Mouse (Mus musculus) MEL (cell line): ENCODE measurements around the gene Syce3.

ENCODE experiments used
- CTCF ChIP-seq, 3 experiments: IDR thresholded peaks in 2 of 3; conservative IDR thresholded peaks in 1 of 3; 2 replicates each; pipeline ENCODE4 v1.5.1; 2011 to 2012; ENCODE audit warnings: low read length in 3 of 3, low read depth in 2 of 3, mild to moderate bottlenecking in 2 of 3, improper control_type of control experiment in 1 of 3, inconsistent platforms in 1 of 3, mixed read lengths in 1 of 3, moderate library complexity in 1 of 3; ENCODE audit not compliant: control insufficient read depth in 1 of 3, insufficient read depth in 1 of 3, poor library complexity in 1 of 3, severe bottlenecking in 1 of 3
- ELF1 ChIP-seq: IDR thresholded peaks from 2 replicates; pipeline ENCODE4 v1.6.1; 2014; ENCODE audit warnings: low read depth, mild to moderate bottlenecking, inconsistent platforms, low read length, improper control_type of control experiment, moderate library complexity
- EP300 ChIP-seq, 2 experiments: IDR thresholded peaks; 2 replicates each; pipeline ENCODE4 v1.6.1; 2011; ENCODE audit warnings: improper control_type of control experiment in 2 of 2, low read length in 2 of 2, low read depth in 1 of 2, mild to moderate bottlenecking in 1 of 2
- MAFK ChIP-seq: IDR thresholded peaks from 2 replicates; pipeline ENCODE4 v1.6.1; 2011; ENCODE audit warnings: low read depth, mild to moderate bottlenecking, low read length, improper control_type of control experiment, borderline replicate concordance
- MYB ChIP-seq: IDR thresholded peaks from 2 replicates; pipeline ENCODE4 v1.6.1; 2011; ENCODE audit warnings: mild to moderate bottlenecking, low read depth, low read length, improper control_type of control experiment
- NRF1 ChIP-seq: IDR thresholded peaks from 2 replicates; pipeline ENCODE4 v1.6.1; 2014; ENCODE audit warnings: low read depth, mild to moderate bottlenecking, inconsistent platforms, low read length, improper control_type of control experiment, moderate library complexity; ENCODE audit not compliant: poor library complexity, insufficient read depth, severe bottlenecking
- POLR2A ChIP-seq, 2 experiments: IDR thresholded peaks; 2 replicates each; pipeline ENCODE4 v1.6.1; 2011 to 2012; ENCODE audit warnings: low read length in 2 of 2, mild to moderate bottlenecking in 2 of 2, control low read depth in 1 of 2, improper control_type of control experiment in 1 of 2, low read depth in 1 of 2, moderate library complexity in 1 of 2; ENCODE audit not compliant: control insufficient read depth in 1 of 2, insufficient read depth in 1 of 2, poor library complexity in 1 of 2
- POLR2AphosphoS2 ChIP-seq: IDR thresholded peaks from 2 replicates; pipeline ENCODE4 v1.6.1; 2011; ENCODE audit warnings: low read length, improper control_type of control experiment

DNA sequence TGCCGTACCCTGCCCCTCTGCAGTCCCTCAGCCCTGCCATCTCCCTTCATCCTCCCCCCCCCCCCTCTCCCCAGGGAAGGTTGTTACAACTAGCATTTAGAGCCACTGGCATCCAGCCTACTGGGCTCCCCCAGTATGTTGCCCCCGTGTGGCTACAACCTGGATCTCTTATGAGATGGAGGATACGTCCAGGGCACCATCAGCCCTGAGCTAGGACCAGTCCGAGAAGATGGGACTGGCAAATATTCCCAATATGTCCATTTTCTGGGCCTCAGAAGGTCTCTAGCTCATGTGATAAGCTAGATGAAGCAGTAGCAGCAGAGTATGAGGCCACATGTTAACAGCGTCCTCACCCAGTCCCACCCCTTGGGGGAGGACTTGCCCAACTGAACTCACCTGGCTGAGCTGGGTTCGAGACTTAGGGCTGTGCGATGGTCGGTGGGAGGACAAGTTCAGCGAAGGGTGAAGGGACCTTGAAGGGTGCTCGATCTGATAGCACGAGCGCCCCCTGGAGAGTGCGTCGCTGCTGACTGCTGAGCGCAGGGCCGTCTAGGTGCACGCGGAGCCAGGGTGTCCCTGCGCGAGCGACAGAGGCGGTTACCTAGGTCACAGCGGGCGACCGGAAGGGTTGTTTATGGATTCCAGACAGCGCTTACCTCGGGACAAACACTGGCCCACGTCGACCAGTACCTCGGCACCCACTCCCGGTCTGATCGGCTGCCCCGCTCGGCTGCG lies 37.1 kb downstream of the Syce3 start:
- TF ChIP-seq CTCF (IDR thresholded peaks at IDR 0.05 in 2 of 3, conservative IDR thresholded peaks at IDR 0.05 in 1 of 3; ENCODE audit: control insufficient read depth in 1 of 3, insufficient read depth in 1 of 3, low read depth in 2 of 3, low read length in 3 of 3, poor library complexity in 1 of 3, severe bottlenecking in 1 of 3), result peak; percentile 52 to 80 (median 71); a peak in 5 of 6 replicates
- no peak for TF ChIP-seq EP300 (IDR thresholded peaks at IDR 0.05; ENCODE audit: low read depth in 1 of 2, low read length in 2 of 2)
- TF ChIP-seq NRF1, result 0 out of 2 replicates have a peak, but pooled peaks have one; percentile 24
- TF ChIP-seq MYB, result no peak
- TF ChIP-seq MAFK, result no peak
- no peak for TF ChIP-seq ELF1
- TF ChIP-seq POLR2AphosphoS2, result peak; percentile 83
- TF ChIP-seq POLR2A (IDR thresholded peaks at IDR 0.05; ENCODE audit: control insufficient read depth in 1 of 2, insufficient read depth in 1 of 2, low read depth in 1 of 2, low read length in 2 of 2, poor library complexity in 1 of 2), result no peak
